Mouse (Mus musculus) MEL (cell line): ENCODE results near the gene Ptpa.

Source experiments
- E2F4 ChIP-seq: IDR thresholded peaks from 2 replicates; pipeline ENCODE4 v1.6.1; 2011; ENCODE audit warnings: low read depth, low read length, improper control_type of control experiment, borderline replicate concordance
- GATA1 ChIP-seq: IDR thresholded peaks from 2 replicates; pipeline ENCODE4 v1.6.1; 2011; ENCODE audit warnings: low read depth, low read length, improper control_type of control experiment
- POLR2A ChIP-seq, 2 experiments: IDR thresholded peaks; 2 replicates each; pipeline ENCODE4 v1.6.1; 2011 to 2012; ENCODE audit warnings: low read length in 2 of 2, mild to moderate bottlenecking in 2 of 2, control low read depth in 1 of 2, improper control_type of control experiment in 1 of 2, low read depth in 1 of 2, moderate library complexity in 1 of 2; ENCODE audit not compliant: control insufficient read depth in 1 of 2, insufficient read depth in 1 of 2, poor library complexity in 1 of 2

DNA sequence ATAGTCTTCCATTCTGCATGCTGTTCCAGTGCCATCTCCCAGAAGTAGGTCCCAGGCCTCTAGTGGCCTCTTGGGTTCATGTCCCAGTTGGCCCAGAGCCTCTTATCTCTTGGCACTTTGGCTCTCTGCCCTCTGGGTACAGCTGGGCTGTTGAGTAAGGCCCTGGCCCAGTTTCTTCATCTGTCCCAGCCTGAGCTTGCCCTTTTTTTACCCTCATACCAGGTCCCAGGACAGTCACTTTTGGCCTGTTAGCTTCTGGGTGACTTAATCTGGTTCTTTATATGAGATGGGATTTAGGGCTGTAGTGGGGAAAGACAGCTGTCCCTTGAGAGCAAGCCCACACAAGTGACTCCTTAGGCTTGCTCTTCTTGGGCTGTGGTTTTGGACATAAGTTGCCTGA is 13.3 kb downstream of the Ptpa start:
- TF ChIP-seq GATA1 = no peak
- no peak for TF ChIP-seq E2F4
- no peak for TF ChIP-seq POLR2A (IDR thresholded peaks at IDR 0.05; ENCODE audit: control insufficient read depth in 1 of 2, insufficient read depth in 1 of 2, low read depth in 1 of 2, low read length in 2 of 2, poor library complexity in 1 of 2)
